Mouse (Mus musculus) limb, embryonic 15.5 days (tissue): ENCODE results near the gene Vmn1r78. TPM values are rescaled to one million over a fixed set of nuclear protein-coding genes. Genes with fewer than 3 reads are reported as not detected.
"Not testable (repeated sequence)": the region's sequence is repeated elsewhere in the genome, so short reads cannot be mapped to it uniquely, and the experiment has no call there.

ENCODE experiments used
- ATAC-seq: fragments of 200-750 bp; cut with Nextera tagmentation; 2 replicates; pipeline ENCODE4 v1.8.0; 2017; ENCODE audit warnings: low read depth, moderate TSS enrichment; ENCODE audit not compliant: insufficient number of reproducible peaks, low FRiP score, low TSS enrichment
- H3K27ac ChIP-seq: fragments of 300-500 bp; sonication (generic); 2 replicates; pipeline ENCODE4 v1.5.1; 2015; ENCODE audit warnings: moderate library complexity, mild to moderate bottlenecking, inconsistent platforms
- H3K27me3 ChIP-seq: fragments of 300-500 bp; sonication (generic); 2 replicates; pipeline ENCODE4 v1.6.1; 2015; ENCODE audit warnings: inconsistent platforms
- H3K36me3 ChIP-seq: fragments of 300-500 bp; sonication (generic); 2 replicates; pipeline ENCODE4 v1.6.1; 2015; ENCODE audit warnings: inconsistent platforms
- H3K4me1 ChIP-seq: fragments of 300-500 bp; sonication (generic); 2 replicates; pipeline ENCODE4 v1.6.1; 2015; ENCODE audit warnings: inconsistent platforms
- H3K4me2 ChIP-seq: fragments of 300-500 bp; sonication (generic); 2 replicates; pipeline ENCODE4 v1.6.1; 2015; ENCODE audit warnings: mild to moderate bottlenecking, inconsistent platforms
- H3K4me3 ChIP-seq: fragments of 300-500 bp; sonication (generic); 2 replicates; pipeline ENCODE4 v1.5.1; 2015; ENCODE audit warnings: mild to moderate bottlenecking, inconsistent platforms
- H3K9ac ChIP-seq: fragments of 300-500 bp; sonication (generic); 2 replicates; pipeline ENCODE4 v1.6.1; 2015; ENCODE audit warnings: inconsistent platforms
- H3K9me3 ChIP-seq: fragments of 300-500 bp; sonication (generic); 2 replicates; pipeline ENCODE4 v1.6.1; 2016; ENCODE audit warnings: inconsistent platforms
- WGBS: fragments of 180-500 bp; shearing (Covaris S2); methylation state at CpG from one replicate; pipeline ENCODE4 v1.1.7; 2015; 5-methylcytosine and 5-hydroxymethylcytosine counted together
- polyA plus RNA-seq: library from polyadenylated mRNA; unstranded; fragments of >200 nt; fragmentation: Nextera tagmentation; extraction: Ambion mirVana; gene quantifications from 2 replicates; pipeline ENCODE4 v1.2.1, GENCODE M21; 2015

Vmn1r78 gene
- polyA plus RNA-seq, result not detected in 2 replicates

DNA sequence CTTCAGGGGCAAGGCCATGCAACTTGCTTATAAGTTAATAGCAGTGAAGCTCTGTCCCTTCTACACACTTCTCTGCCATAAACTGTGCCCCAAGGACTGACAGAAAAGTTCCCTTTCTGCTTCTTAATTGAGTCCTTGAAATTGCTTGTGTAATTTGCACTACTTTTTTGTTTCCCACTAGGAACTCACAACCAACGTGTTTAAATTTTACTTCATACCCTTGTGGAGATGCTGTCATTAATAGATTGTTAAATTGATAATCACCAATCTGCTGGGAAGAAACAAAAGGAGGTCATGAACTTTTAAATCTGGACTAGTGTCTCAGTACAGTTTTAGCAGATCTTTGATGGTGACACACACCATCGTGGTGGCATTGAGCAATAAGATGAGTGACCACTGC is at the start of gene Vmn1r78:
Vmn1r78 (plus strand) TSS at position 301 of the 400 bp plus-strand sequence.
- no peak for ATAC-seq
- no peak within 1 kb of the TSS for H3K4me2 ChIP-seq
- WGBS, result 60% methylated on average over 2 of the region's 2 CpGs

DNA sequence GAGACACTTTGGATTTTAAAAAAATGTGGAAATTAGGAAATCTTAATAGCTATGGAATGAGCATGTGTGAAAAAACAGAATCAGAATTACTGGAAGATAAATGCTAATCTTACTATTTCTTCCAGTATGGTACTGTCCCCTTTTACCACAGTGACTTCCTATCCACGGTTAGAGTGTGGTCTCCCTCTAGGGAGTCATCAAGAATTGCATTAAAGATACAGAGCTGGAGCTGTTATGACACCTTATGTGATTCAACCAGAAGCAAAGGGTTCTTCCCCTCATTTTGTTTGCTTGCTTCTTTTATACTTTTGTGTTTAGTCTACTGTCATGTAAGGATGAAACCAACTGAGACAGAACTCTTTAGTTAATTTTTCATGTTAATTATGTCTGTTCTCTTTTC is 6.4 kb downstream of the Vmn1r78 start:
- H3K9ac ChIP-seq, H3K4me1 ChIP-seq, H3K4me3 ChIP-seq, H3K27me3 ChIP-seq, H3K4me2 ChIP-seq, H3K9me3 ChIP-seq, ATAC-seq, H3K27ac ChIP-seq, H3K36me3 ChIP-seq: not testable (repeated sequence)
- 35% methylated on average over 1 of the region's 1 CpGs for WGBS

More for the DNA sequence above, at the start of gene Vmn1r78:
- H3K4me1 ChIP-seq, result no peaks in the 10 kb centered on the region
- no peak within 1 kb of the TSS for H3K4me3 ChIP-seq
- H3K9ac ChIP-seq, result no peak within 1 kb of the TSS
- no peaks in the 10 kb centered on the region for H3K36me3 ChIP-seq
- no peak within 1 kb of the TSS for H3K27ac ChIP-seq
- H3K9me3 ChIP-seq, result no peaks in the 10 kb centered on the region
- no peaks in the 10 kb centered on the region for H3K27me3 ChIP-seq

DNA sequence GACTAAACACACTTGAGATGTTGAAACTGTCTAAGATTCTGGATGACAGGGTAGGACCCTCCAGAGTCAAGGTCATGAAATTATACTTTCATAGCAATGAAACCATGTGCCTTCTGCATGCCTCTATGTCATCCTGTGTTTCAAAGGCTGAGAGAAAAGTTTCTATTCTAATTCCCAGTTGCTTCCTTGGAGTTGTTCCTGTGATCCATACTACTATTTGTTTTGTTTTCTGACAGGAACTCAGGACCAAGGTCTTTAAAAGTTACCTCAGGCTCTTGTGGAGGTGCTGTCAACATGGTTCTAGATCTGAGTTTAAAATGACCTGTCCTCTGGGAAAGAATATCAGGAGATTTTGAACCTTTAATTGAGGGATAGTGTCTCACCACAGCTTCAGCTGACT is 20.9 kb downstream of the Vmn1r78 start, which contains the start of gene Vmn1r79:
Vmn1r79 (plus strand) TSS at position 301 of the 400 bp plus-strand sequence.
- H3K4me2 ChIP-seq, H3K9ac ChIP-seq, H3K4me1 ChIP-seq, H3K4me3 ChIP-seq, H3K27ac ChIP-seq, H3K9me3 ChIP-seq, H3K36me3 ChIP-seq, ATAC-seq, H3K27me3 ChIP-seq: not testable (repeated sequence)

DNA sequence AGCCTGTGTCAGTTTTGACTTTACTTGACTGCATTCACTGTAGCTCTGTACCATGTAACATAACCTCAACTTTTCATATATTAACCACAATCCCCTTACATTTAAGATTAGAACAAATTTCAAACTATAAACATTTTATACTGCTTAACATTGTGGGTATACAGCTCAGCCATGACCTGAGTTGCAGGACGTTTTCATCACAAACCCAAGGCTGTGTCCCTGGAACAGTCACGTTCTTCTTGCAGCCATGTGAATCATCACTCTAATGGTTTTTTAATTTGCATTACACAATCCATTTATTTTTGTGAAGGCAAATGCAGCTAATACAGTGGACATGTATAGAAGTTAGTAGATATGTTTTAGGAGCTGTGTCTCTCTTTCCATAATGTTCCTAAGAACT is 22.9 kb downstream of the Vmn1r78 start:
- H3K27ac ChIP-seq, H3K36me3 ChIP-seq, H3K9ac ChIP-seq, ATAC-seq, H3K9me3 ChIP-seq, H3K4me3 ChIP-seq, H3K4me2 ChIP-seq, H3K27me3 ChIP-seq, H3K4me1 ChIP-seq: not testable (repeated sequence)
- WGBS, result 53% methylated on average over 2 of the region's 2 CpGs

DNA sequence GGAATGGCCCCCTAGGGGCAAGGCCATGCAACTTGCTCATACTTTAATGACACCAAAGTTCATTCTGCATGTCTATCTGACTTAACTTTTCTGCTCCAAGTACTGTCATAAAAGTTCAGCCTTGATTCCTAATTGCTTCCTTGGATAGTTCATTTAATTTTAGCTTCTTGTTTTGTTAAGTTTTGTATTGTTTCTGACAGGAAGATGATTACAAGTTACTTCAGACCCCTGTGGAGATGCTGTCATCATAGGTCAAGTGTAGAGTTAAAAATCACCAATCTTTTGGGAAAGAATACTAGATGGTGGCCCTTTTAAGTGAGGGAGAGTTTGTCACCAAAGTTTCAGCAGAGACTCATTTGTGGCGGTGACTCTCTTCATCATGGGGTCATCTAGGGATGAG is 38.9 kb downstream of the Vmn1r78 start, which contains the start of gene Vmn1r80:
Vmn1r80 (plus strand) TSS at position 301 of the 400 bp plus-strand sequence.
- 92% methylated on average over 1 of the region's 1 CpGs for WGBS
- no peak for ATAC-seq

DNA sequence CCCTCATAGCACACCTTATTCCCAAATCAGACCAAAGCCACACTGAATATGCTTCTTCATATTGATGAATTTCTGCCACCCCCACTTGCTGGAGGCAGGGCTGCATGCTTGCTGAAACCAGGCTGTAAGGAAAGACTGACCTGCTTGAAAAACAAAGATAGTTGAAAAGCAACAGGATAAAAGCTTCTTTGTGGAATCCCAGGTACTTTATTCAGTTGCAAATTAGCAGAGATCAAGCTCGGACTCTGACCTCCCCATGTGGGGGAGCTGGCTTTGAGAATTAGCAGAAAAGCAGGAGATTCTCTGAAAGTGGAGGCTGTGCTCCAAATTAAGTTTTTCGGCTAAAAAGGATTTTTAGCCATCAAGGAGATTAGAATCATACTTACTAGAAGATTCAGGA is 54.1 kb downstream of the Vmn1r78 start:
- Histone ChIP-seq H3K4me1 (no peaks in the 10 kb centered on the region), H3K36me3 (no peaks in the 10 kb centered on the region), H3K9ac (no peak overlapping the region), H3K27ac (no peak overlapping the region), H3K27me3 (no peaks in the 10 kb centered on the region), H3K4me2 (no peak overlapping the region), H3K4me3 (no peak overlapping the region), H3K9me3 (peaks cover 4% of the 10 kb centered on the region; the same call in 1 of the 2 replicates)
- no peak for ATAC-seq
- WGBS, result 73% methylated on average over 2 of the region's 2 CpGs

More for the DNA sequence above, 38.9 kb downstream of the Vmn1r78 start, which contains the start of gene Vmn1r80:
- Histone ChIP-seq H3K9me3 (no peaks in the 10 kb centered on the region), H3K27me3 (no peaks in the 10 kb centered on the region), H3K9ac (no peak within 1 kb of the TSS), H3K4me2 (no peak within 1 kb of the TSS), H3K36me3 (no peaks in the 10 kb centered on the region), H3K27ac (no peak within 1 kb of the TSS), H3K4me1 (no peaks in the 10 kb centered on the region), H3K4me3 (no peak within 1 kb of the TSS)

Other genes starting within 250 kb of the Vmn1r78 start
- not detected in 2 replicates for gene Vmn1r76, start 212.0 kb upstream of the Vmn1r78 start, polyA plus RNA-seq
- gene Vmn1r77, start 113.5 kb upstream of the Vmn1r78 start, polyA plus RNA-seq, result not detected in 2 replicates
- not detected in 2 replicates for gene Vmn1r79, start 21.0 kb downstream of the Vmn1r78 start, polyA plus RNA-seq
- gene Vmn1r80, start 39.0 kb downstream of the Vmn1r78 start, polyA plus RNA-seq, result not detected in 2 replicates
- not detected in 2 replicates for gene Vmn1r81, start 118.0 kb downstream of the Vmn1r78 start, polyA plus RNA-seq
- gene Vmn1r82, start 150.2 kb downstream of the Vmn1r78 start, polyA plus RNA-seq, result not detected in 2 replicates
- not detected in 2 replicates for gene Vmn1r83, start 179.2 kb downstream of the Vmn1r78 start, polyA plus RNA-seq
- not detected in 2 replicates for gene Vmn1r84, start 219.0 kb downstream of the Vmn1r78 start, polyA plus RNA-seq